In genomic region chr14:59928781-59929180, GRCm38 (mm10) we compare ENCODE assay signal across 26 mouse cellular contexts.
DNase-seq lines count a peak whose midpoint lies in the region; ATAC-seq and TF ChIP-seq lines count a peak whose summit lies in the region.
"Had no signal": no experiment of that assay in that cellular context is flagged by ENCODE, and none has a peak within 500 bp of the region (broad histone marks: within the 10 kb centered on the region; RNA-seq: fewer than 3 reads in every experiment).

No protein-coding gene starts in this region.

- no peak overlapping the region for H3K4me3 ChIP-seq in heart, adult 2 months
- no peak overlapping the region for H3K4me3 ChIP-seq in ES-Bruce4 (ENCODE audit: low read depth, low read length)
- no peak overlapping the region for H3K4me3 ChIP-seq in limb, embryonic 12.5 days (replicated peaks)
- H3K4me3 ChIP-seq: embryonic facial prominence, embryonic 12.5 days; embryonic facial prominence, embryonic 15.5 days; gastrocnemius, adult 2 months; heart, embryonic 10.5 days; heart, embryonic 13.5 days had no signal

- no peaks in the 10 kb centered on the region for H3K4me1 ChIP-seq in heart, adult 2 months (ENCODE audit: control insufficient read depth, insufficient read depth, low read length)
- no peaks in the 10 kb centered on the region for H3K4me1 ChIP-seq in ES-Bruce4 (ENCODE audit: control insufficient read depth, insufficient read depth, low read length)
- peaks cover 33% of the 10 kb centered on the region for H3K4me1 ChIP-seq in limb, embryonic 12.5 days (replicated peaks)

- TF ChIP-seq CTCF in heart, adult 2 months (IDR thresholded peaks at IDR 0.05): no peak
- no peak for TF ChIP-seq CTCF in ES-Bruce4 (IDR thresholded peaks at IDR 0.05; ENCODE audit: low read depth, low read length)

- no peak overlapping the region for H3K4me2 ChIP-seq in limb, embryonic 12.5 days
- H3K4me2 ChIP-seq: embryonic facial prominence, embryonic 12.5 days; embryonic facial prominence, embryonic 15.5 days; heart, embryonic 13.5 days; hindbrain, embryonic 14.5 days had no signal

- TF ChIP-seq EP300 in heart, adult 2 months (IDR thresholded peaks at IDR 0.05; ENCODE audit: insufficient read depth, low read depth, low read length): no peak
- TF ChIP-seq EP300 in ES-Bruce4 (IDR thresholded peaks at IDR 0.05; ENCODE audit: insufficient read depth, low read depth, low read length): 0 out of 2 replicates have a peak, but pooled peaks have one; percentile 7

- no peak overlapping the region for H3K9ac ChIP-seq in heart, adult 2 months (ENCODE audit: low read depth, low read length)
- no peak overlapping the region for H3K9ac ChIP-seq in ES-Bruce4 (ENCODE audit: low read depth, poor library complexity, severe bottlenecking)
- H3K9ac ChIP-seq in limb, embryonic 12.5 days (replicated peaks): no peak overlapping the region
- H3K9ac ChIP-seq: embryonic facial prominence, embryonic 12.5 days; embryonic facial prominence, embryonic 15.5 days; forebrain, postnatal 0 days; heart, embryonic 13.5 days; hindbrain, embryonic 14.5 days had no signal

- H3K79me2 ChIP-seq in heart, adult 2 months (replicated peaks; ENCODE audit: control insufficient read depth, insufficient read depth, low read length): no peaks in the 10 kb centered on the region

- no peak for TF ChIP-seq POLR2A in heart, adult 2 months (IDR thresholded peaks at IDR 0.05; ENCODE audit: insufficient read depth, low read depth, low read length)
- TF ChIP-seq POLR2A in ES-Bruce4 (IDR thresholded peaks at IDR 0.05; ENCODE audit: insufficient read depth, low read length): no peak

- WGBS in heart, adult 2 months: 88% methylated on average over 5 of the region's 5 CpGs
- WGBS in limb, embryonic 12.5 days: 80% methylated on average over 5 of the region's 5 CpGs

- H3K36me3 ChIP-seq in heart, adult 2 months (ENCODE audit: control insufficient read depth, insufficient read depth, low read length): no peaks in the 10 kb centered on the region
- no peaks in the 10 kb centered on the region for H3K36me3 ChIP-seq in ES-Bruce4 (ENCODE audit: control insufficient read depth, insufficient read depth, low read length, poor library complexity, severe bottlenecking)
- H3K36me3 ChIP-seq in limb, embryonic 12.5 days: no peaks in the 10 kb centered on the region
- H3K36me3 ChIP-seq: embryonic facial prominence, embryonic 12.5 days; embryonic facial prominence, embryonic 15.5 days; heart, embryonic 10.5 days; heart, embryonic 13.5 days had no signal

- H3K9me3 ChIP-seq in ES-Bruce4 (replicated peaks; ENCODE audit: control insufficient read depth, insufficient read depth, low read length, poor library complexity, severe bottlenecking): 0 out of 2 replicates have a peak, but pooled peaks cover 3% of the 10 kb centered on the region
- H3K9me3 ChIP-seq in limb, embryonic 12.5 days: no peaks in the 10 kb centered on the region
- H3K9me3 ChIP-seq: embryonic facial prominence, embryonic 12.5 days; embryonic facial prominence, embryonic 15.5 days; heart, embryonic 10.5 days; heart, embryonic 13.5 days had no signal

- ATAC-seq in limb, embryonic 12.5 days (ENCODE audit: insufficient number of reproducible peaks, insufficient read depth, low FRiP score, low TSS enrichment, low read depth): no peak
- ATAC-seq: forebrain, embryonic 14.5 days; forebrain, postnatal 0 days; hindbrain, postnatal 0 days had no signal

- intact Hi-C loops in heart, adult 2 months (cut with DNase I): no loop called here

- H3K27ac ChIP-seq in heart, adult 2 months: no peak overlapping the region
- peak overlapping the region; percentile 34 for H3K27ac ChIP-seq in ES-Bruce4 (ENCODE audit: insufficient read depth, low read length)
- H3K27ac ChIP-seq in limb, embryonic 12.5 days: peak overlapping the region; percentile 0; the same call in 1 of the 2 replicates
- H3K27ac ChIP-seq: embryonic facial prominence, embryonic 12.5 days; embryonic facial prominence, embryonic 15.5 days; gastrocnemius, adult 2 months; heart, embryonic 10.5 days; heart, embryonic 13.5 days; hindbrain, embryonic 14.5 days; hindbrain, postnatal 0 days had no signal

- no peaks in the 10 kb centered on the region for H3K27me3 ChIP-seq in heart, adult 2 months (ENCODE audit: control insufficient read depth, insufficient read depth, low read length)
- no peaks in the 10 kb centered on the region for H3K27me3 ChIP-seq in ES-Bruce4 (ENCODE audit: control insufficient read depth, insufficient read depth, low read length, poor library complexity, severe bottlenecking)
- H3K27me3 ChIP-seq in limb, embryonic 12.5 days: peaks cover 3% of the 10 kb centered on the region; the same call in 1 of the 2 replicates
- H3K27me3 ChIP-seq: embryonic facial prominence, embryonic 12.5 days; embryonic facial prominence, embryonic 15.5 days had no signal

- peak; percentile 71 for DNase-seq in heart, adult 11 months
- no peak for DNase-seq in heart, adult 2 months
- DNase-seq in R1 (ENCODE audit: low read depth, low spot score): peak; percentile 87
- no peak for DNase-seq in right cerebral cortex, postnatal 25 days
- no peak for DNase-seq in kidney, postnatal 25 days
- DNase-seq: adrenal gland, adult 2 months; adrenal gland, postnatal 14 days; cerebellum, adult 11 months; cerebellum, adult 2 months; cerebellum, adult 9-11 months; cerebellum, postnatal 25 days; forebrain, postnatal 0 days; gastrocnemius, adult 2 months; gastrocnemius, postnatal 14 days; heart, adult 18-20 months; heart, postnatal 14 days; heart, postnatal 4 days had no signal

Comparison
In these comparisons a context has a peak if more than half of its experiments do, and no peak if none do; other contexts are left out.
1. DNase-seq: peak in heart, adult 11 months (single experiment) and R1 (single experiment); none in heart, adult 2 months (0 of 2), right cerebral cortex, postnatal 25 days (single experiment) and kidney, postnatal 25 days (0 of 2).